Mouse (Mus musculus) CH12.LX (cell line): ENCODE data around the gene Rnf214.

Source experiments
- CTCF ChIP-seq, 2 experiments: IDR thresholded peaks in 1 of 2; conservative IDR thresholded peaks in 1 of 2; 2 replicates each; pipeline ENCODE4 v1.5.1; 2011 to 2012; ENCODE audit warnings: low read depth in 2 of 2, low read length in 2 of 2, improper control_type of control experiment in 1 of 2, inconsistent platforms in 1 of 2, mild to moderate bottlenecking in 1 of 2, moderate library complexity in 1 of 2
- ELF1 ChIP-seq: IDR thresholded peaks from 2 replicates; pipeline ENCODE4 v1.6.1; 2014; ENCODE audit warnings: low read depth, mild to moderate bottlenecking, inconsistent platforms, low read length, improper control_type of control experiment
- EP300 ChIP-seq: IDR thresholded peaks from 2 replicates; pipeline ENCODE4 v1.6.1; 2011; ENCODE audit warnings: low read length, improper control_type of control experiment
- JUND ChIP-seq: conservative IDR thresholded peaks from 2 replicates; pipeline ENCODE4 v1.6.1; 2011; ENCODE audit warnings: low read depth, low read length, improper control_type of control experiment
- KAT2A ChIP-seq: IDR thresholded peaks from 2 replicates; pipeline ENCODE4 v1.6.1; 2012; ENCODE audit warnings: low read length, improper control_type of control experiment, inconsistent platforms; ENCODE audit not compliant: insufficient replicate concordance
- MAX ChIP-seq: IDR thresholded peaks from 2 replicates; pipeline ENCODE4 v1.6.1; 2011; ENCODE audit warnings: low read length, improper control_type of control experiment
- POLR2A ChIP-seq: IDR thresholded peaks from 2 replicates; pipeline ENCODE4 v1.6.1; 2011; ENCODE audit warnings: low read depth, mild to moderate bottlenecking, improper control_type of control experiment, low read length
- TCF12 ChIP-seq: IDR thresholded peaks from 2 replicates; pipeline ENCODE4 v1.6.1; 2014; ENCODE audit warnings: low read depth, mild to moderate bottlenecking, inconsistent platforms, low read length, improper control_type of control experiment
- USF2 ChIP-seq: conservative IDR thresholded peaks from 2 replicates; pipeline ENCODE4 v1.6.1; 2011; ENCODE audit warnings: low read depth, low read length, improper control_type of control experiment
- ZKSCAN1 ChIP-seq: IDR thresholded peaks from 2 replicates; pipeline ENCODE4 v1.6.1; 2012; ENCODE audit warnings: low read depth, inconsistent platforms, low read length, improper control_type of control experiment, borderline replicate concordance
- ZMIZ1 ChIP-seq: IDR thresholded peaks from 2 replicates; pipeline ENCODE4 v1.6.1; 2012; ENCODE audit warnings: low read depth, mild to moderate bottlenecking, inconsistent platforms, low read length, improper control_type of control experiment
- ZNF384 ChIP-seq: IDR thresholded peaks from 2 replicates; pipeline ENCODE4 v1.6.1; 2012; ENCODE audit warnings: low read depth, low read length, improper control_type of control experiment, inconsistent platforms

- TF ChIP-seq CTCF (conservative IDR thresholded peaks at IDR 0.05 in 1 of 2, IDR thresholded peaks at IDR 0.05 in 1 of 2; ENCODE audit: low read depth in 2 of 2, low read length in 2 of 2) (no peak), TCF12 (no peak), KAT2A (no peak), ZMIZ1 (no peak), ELF1 (no peak), MAX (no peak), USF2 (no peak), ZKSCAN1 (no peak), JUND (no peak), ZNF384 (no peak), EP300 (no peak), POLR2A (no peak)
Observed at GRCm38 (mm10) chr9:45841458-45841857, 65.3 kb downstream of the Rnf214 start.
